Mouse (Mus musculus): ENCODE measurements at regions not wholly inside any gene's neighbourhood (a gene's known extent, or its start where the extent isn't known, plus 50 kb on each side); places are given as distances from the start of the nearest gene placed in this dataset.

DNA sequence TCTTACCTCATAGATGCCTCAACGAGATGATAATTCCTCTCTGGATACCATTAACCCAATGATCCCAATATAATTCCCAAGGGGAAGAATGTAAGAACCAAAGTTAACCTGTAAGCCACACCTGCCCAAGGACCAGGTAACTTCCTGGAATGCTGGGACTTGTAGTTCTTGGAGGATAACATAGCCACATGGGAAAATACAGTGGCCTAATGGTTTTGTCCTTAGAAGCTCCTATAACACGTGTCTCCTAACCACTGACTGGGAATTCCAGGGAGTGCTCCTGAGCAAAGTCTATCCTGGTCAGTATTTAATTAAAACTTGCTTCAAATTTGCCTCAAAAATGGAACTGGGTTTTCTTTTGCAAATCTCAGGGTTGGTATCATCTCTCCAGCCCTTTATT lies 119.9 kb downstream of the Evx1 start:
- peak; percentile 12 to 34 for DNase-seq

GRCm38 (mm10) chr6:52434771-52435170 lies 121.5 kb downstream of the Evx1 start:
- DNase-seq: no peak

GRCm38 (mm10) chr6:52435358-52435757 lies 122.1 kb downstream of the Evx1 start:
- no peak for DNase-seq

DNA sequence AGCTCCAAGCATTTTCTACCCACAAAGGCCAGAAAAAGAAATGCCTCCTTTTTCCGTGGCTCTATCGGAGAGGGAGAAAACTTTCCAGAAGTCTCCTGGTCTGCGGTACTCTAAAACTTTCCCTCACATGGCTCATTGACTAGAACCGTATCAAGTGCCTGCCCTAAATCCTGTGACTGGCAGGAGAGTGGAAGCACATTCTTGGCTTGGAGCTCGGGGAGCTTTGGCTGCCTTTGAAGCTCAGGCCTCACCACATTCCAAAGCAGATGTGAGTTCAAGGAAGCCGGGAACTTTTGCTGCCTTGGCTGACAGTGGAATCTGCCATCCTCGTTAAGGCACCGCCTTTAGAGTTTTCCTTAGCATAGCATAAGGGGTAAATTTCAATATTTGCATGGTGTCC lies 125.1 kb downstream of the Evx1 start:
- DNase-seq: peak in 1 of 2 experiments; percentile 18

GRCm38 (mm10) chr6:52439204-52439603 lies 125.9 kb downstream of the Evx1 start:
- DNase-seq: no peak

DNA sequence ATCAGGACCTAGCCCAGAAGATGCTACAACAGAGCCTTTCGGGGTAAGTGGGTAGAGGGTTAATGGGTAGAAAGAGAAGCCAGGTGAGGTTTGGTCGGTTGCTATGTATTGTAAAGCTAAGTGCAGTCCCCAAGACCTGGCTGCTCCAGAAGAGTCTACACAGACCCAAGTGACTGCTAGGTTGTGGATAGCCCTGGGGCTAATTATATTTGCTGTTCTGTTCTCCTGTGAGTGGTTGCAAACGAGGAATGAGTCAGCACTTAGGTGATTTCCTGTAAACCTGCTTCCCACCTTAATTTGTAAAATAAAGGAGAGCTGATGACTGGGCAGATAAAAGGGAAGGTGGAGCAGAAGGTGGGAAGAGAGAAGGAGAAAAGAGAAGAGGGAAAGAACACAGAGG lies 126.9 kb downstream of the Evx1 start:
- no peak for DNase-seq

GRCm38 (mm10) chr6:52443112-52443984 lies 130.1 kb downstream of the Evx1 start:
- no peak for DNase-seq

DNA sequence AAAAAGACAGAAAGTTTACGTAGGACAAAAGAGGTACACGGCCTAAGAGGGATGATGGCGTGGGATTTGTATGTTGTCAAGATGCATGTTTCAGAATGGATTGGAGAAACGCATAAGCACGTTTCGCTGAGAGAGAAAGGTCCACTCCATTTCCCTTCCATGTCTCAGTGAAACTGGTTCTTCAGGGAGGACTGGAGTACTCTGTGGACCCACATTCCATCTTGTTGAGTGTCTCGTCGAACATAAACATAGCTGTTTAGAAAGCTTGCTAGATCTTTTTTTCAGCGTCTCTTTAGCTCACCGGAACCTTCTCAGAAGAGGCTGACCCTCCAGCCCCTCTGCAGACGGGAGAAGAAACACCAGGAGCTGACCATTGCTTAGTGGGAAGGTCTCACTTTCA lies 145.5 kb downstream of the Evx1 start:
- no peak for DNase-seq

- DNase-seq: no peak
These were observed 147.9 kb downstream of the Evx1 start for GRCm38 (mm10) chr6:52461186-52461585.

DNA sequence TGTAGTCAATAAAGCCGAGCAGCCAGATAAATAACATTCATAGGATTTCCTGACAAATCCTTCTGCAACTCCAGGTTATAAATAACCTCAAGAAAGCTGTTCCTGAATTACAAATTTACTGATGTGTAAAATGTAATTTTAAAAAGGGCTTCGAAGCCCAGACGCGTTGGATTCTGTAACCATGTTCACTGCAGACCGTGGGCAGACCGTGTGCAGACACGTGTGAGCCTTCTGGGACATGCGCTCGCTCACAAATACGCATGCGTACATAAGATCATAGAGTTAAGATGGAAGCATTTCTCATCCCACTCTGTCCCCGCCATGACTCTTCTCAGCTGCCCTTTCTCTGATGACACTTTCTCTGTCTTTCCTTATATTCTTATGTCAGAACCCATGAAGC lies 150.1 kb downstream of the Evx1 start:
- DNase-seq: no peak

GRCm38 (mm10) chr6:52464571-52464970 lies 151.3 kb downstream of the Evx1 start:
- no peak for DNase-seq

DNA sequence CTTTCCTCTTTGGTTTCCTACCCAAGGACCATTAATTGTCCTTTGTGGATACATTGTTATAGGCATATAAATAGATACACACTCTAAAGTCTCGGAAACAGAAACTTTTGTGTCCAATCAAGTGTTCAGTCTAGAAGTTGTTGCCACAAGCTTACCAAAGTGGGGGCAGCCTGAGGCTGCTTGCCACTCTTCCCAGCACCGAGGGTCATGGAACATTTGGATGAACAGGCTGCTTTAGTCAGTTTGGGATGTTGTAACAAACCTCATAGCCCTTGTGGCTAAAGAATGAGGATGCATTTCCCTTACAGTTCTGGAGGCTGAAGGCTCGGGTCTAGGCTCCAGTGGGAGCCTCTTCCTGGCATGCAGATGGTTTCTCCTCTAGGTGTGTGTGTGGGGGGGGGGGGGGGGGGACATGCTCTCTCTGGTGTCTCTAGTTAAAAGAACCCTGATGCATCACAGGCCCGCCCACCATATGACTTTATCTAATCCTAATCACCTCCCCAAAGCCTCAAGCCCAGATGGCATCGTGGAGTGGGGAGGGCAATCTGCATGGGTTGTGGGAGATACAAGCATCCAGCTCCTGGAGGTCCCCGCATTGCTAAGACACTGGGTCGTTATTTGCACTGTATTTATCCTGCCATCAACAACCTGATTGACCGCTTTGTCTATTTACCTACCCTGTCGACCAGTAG lies 152.7 kb downstream of the Evx1 start:
- DNase-seq: no peak

DNA sequence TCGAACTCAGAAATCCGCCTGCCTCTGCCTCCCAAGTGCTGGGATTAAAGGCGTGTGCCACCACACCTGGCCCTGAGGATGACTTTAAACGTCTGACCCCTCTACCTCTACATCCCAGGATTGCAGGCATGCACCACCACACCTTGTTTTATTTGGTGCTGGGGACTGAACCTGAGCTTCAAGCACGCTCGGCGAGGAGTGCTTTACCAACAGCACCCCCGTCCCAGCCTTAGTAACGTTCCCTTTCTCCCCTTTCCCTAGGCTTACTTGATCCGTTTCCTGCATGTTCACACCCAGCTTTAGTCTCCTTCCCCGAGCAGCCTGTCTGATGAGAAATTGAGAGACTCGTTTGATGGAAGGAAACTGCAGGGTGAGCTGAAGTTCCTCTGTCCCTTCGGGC lies 157.5 kb downstream of the Evx1 start:
- no peak for DNase-seq

DNA sequence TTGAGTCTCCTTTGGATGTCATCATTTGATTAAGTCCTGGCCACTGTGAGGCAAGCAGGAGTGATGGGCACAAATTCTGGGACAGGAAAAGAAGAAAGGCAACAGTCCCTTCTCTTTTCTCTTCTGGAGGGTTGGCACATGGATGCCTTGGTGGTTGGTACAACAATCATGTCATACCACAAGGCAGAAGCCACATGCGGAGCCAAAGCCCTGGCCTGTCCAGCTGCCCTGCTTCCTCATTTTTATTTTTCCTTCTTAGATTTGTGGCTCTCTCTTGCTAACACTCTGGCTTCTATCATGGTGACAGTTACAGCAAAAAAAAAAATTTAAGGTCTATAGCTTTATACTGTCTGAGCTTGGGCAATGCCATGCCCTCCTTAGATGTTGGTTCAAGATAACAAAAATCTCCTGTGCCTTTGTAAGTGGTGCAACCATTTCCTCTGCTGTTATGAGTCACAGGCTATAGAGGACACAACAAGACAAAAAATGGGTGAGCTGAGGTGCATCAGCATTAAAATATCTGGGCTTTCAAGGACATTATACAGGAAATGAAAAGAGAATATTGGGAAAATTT lies 158.2 kb downstream of the Evx1 start:
- no peak for DNase-seq

GRCm38 (mm10) chr6:52472008-52472407 lies 158.7 kb downstream of the Evx1 start:
- no peak for DNase-seq

- no peak for DNase-seq
These were observed 159.8 kb downstream of the Evx1 start for GRCm38 (mm10) chr6:52473042-52473589.

DNA sequence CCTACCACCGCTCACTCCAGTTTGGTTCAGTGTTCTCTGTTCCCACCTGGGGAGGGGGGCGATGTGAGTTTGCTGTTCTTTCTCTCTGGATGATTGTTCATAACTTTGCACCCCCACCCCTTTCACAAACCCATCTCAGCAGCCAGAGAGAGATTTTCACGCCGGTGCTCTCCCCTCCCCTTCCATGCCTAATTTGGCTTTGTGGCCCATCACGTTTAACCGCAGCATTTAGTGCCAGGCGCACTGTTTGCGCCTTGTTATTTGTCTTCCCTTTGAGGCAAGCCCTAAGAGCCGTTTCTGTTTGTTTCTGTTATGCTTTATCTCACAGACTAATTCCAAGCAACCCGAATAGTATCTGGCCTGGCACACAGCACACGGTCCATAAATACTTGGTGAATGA lies 160.6 kb downstream of the Evx1 start:
- DNase-seq: no peak

- DNase-seq: no peak
These were observed 162.4 kb downstream of the Evx1 start for GRCm38 (mm10) chr6:52475676-52476075.

DNA sequence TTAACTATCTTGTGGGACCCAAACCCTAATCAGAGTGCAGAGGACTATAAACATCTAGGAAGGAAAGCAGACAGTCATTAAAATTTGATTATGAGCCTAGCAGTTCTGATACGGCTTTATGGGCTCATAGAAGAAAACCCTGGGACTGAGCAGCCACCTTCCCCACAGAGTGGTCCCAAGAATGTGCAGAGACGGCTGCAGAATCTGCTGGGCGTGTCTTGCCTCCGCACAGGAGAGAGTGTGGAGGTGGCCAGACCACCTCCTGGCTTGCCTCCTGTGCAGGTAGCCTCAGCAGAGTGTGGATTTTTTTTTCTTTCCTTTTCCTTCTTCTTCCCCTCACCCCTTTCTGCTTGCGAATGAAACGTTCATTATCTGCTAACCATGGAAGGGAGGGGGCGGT lies 163.3 kb downstream of the Hibadh start:
- no peak for DNase-seq

DNA sequence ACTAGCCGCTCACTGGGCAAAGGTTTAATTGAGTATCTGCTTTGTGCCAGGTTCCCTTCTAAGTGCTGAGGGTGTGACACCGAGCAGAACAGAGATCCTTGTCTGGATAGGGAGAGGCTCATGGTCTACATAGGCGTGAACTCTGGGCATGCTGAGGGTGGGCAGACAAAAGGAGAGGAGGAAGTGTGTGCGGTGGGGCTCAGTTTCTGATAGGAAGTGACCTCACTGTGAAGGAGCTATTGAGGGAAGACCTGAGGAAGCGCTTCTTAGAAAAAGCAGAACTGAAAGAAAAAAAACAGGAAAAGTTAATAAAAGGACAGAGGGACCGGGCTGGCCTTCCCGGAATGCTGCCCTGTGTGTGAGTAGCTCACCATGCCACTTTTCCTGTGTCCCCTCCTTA lies 162.8 kb downstream of the Hibadh start:
- DNase-seq: no peak

GRCm38 (mm10) chr6:52478624-52479023 lies 161.6 kb downstream of the Hibadh start:
- no peak for DNase-seq

GRCm38 (mm10) chr6:52479200-52479599 lies 161.0 kb downstream of the Hibadh start:
- DNase-seq: peak; percentile 75

DNA sequence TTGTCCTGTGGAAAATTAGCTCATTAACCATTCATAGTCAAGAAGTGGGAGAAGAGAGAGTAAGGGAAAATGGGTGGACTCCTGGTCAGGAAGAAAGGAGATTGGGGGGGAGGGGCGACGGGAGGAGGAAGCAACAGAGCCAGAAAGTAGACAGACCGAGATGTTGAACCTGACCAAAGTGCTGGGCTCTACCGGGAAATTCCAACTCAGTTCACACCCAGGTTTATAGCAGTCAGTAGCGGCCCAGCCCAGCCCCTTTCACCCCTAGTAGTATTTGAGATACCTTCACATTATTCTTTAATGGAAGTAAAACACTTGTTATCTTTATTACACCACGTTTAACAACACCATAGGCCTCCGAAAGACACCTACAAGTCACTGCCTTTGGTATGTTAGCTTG lies 158.2 kb downstream of the Hibadh start:
- no peak for DNase-seq

DNA sequence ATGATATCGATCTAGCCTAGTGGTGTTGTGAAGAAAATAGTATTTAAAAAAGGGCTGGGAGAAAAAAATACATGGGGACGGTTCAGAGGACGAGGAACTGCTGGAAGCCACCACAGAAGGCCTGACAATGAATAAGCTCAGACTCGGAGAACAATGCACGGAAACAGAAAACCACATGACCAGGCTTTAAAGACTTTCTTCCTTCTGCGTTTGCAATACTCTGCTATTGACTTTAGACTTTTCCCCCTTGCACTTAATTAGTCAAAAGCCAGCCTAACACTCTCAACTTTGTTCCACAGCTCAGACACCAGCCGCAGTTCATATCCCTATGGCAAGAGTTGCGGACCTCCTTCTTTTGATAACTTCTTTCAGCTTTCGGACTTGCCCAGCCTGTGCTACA lies 154.0 kb downstream of the Hibadh start:
- DNase-seq: no peak
